Mouse (Mus musculus): ENCODE data around the gene Pigr.

Pigr gene

GRCm38 (mm10) chr1:130826448-130826847 is at the start of gene Pigr:
Gene Pigr, plus strand, starts transcription at chr1:130826684.
- no peak for DNase-seq (ENCODE audit: low spot score)

- no peak for DNase-seq (ENCODE audit: low spot score)
Measured at GRCm38 (mm10) chr1:130779867-130780266, 46.6 kb upstream of the Pigr start.

DNA sequence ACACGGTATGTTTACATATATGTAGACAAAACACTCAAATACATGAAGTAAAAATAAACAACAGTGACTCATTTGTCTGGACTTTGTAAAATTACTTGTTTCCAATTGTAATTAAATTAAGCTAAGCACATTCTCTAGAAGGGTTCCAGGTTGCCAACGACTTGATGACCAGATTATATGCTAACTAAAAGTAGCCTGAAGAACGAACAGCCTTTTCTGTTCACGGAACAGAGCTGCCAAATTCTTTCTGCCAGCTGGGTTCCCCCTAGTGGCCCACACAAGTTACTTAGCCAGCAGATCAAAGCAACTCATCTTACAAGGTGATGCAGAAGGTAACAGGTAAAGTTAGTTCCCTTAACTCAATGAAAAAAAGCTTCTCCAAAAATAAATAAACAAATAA is 42.4 kb upstream of the Pigr start:
- peak; percentile 23 for DNase-seq (ENCODE audit: low spot score)

DNA sequence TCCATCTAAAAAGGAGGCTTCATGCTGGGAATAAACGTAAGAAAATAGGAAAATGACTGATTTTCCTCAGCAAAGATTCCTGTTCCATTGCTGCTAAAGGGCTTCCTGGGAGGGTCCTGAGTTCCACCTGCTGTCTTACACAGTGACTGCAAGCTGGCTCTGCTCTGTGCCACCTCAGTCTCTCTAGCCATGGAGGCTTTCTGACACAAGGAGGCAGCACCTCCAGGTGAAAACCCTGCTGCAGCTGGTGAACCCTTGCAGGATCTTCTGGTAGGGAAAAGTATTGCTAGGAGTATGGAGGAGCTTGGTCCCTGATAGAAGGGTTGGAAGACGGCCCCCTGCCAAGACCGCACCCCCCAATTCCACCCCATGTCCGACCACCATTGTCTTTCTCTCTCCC is 39.5 kb upstream of the Pigr start:
- no peak for DNase-seq (ENCODE audit: low spot score)

DNA sequence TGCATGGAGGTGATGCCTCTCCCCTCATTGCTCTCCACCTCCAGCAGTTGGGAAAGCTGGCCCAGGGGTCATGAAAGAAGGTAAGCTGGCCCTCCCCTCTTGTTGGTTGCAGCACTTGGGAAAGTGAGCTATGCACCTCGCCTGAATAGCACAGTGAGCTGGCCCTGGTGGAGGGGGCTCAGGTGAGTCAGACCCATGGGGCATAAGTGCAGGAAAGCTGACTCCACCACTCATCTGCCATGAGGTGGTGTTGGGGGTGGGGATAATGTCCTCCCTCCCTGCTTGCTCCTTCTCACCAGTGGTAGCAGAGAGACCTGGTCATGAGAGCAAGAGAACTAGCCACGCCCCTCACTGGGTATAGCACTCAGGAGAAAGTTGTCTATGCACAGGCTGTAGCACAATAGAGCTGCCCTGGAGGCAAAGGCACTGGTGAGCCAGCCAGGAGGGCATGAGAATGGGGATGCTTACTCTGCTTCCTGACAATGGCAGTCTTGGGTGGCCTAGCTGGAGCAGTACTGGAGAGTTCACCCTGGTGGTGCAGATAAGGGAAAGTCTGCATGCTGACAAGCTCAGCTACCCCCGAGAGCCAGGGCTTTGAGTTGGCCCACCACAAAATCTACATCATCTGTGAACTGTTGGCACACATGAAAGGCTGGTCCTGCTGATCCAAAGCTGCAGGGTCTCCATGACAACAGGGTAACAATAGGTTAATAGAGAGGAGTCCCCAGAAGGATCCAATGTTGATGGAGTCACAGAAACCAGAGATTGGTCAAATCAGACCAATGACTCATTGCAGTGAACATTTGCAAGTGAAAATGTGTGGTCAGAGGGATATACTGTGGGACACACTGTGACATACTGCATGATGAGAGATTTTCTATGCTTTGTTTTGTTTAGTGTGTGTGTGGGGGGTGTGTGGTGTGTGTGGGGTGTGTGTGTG is 36.7 kb upstream of the Pigr start:
- DNase-seq (ENCODE audit: low spot score): no peak

DNA sequence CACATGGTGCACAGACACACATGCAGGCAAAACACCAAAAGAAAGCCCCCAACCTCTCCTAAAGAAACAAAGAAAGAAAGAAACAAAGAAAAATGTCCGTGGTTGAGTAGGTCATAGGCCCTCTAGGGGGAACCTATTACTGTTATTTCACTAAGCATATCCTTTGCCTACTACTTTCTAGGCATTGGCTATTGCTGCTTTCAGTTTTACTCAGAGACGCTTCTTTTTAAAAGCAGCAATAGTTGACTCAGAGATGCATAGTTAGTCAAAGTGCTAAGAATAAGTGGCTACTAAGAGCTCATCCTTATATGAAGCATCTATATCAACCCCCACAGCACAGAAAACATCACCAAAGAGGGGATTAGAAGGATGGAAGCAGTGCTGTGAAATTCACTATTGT is 31.2 kb upstream of the Pigr start:
- no peak for DNase-seq (ENCODE audit: low spot score)

DNA sequence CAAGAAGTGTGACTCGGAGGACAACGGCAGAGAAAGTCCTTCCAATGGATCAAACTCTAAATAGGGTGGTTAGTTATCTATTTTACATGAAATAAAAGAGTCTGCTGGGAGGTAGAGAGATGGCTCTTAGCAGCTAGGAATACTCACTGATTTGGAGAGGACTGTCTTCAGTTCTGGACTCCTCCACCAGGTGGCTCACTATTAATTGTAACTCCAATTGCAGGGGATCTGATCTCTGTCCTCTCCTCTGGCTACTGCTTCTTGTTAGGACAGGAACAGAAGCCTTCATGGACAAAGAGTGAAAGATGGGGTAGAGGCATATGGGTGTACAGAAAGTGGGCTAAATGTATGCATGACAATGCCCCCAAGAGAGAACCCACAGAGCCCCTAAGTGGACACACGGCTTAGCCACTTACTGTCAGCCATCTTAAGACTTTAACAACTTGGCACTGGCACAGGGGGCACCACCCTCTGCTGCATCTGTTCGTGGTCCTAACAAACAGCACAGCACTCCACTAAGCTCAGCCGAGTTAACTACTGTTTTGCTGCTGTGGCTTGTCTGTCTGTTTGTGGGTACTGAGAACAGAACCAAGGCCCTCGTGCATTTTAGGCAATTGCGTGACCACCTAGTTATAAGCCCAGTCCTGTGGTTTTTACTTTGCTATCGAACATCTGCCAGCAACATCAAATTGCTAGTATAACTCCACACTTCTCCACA is 29.4 kb upstream of the Pigr start:
- DNase-seq (ENCODE audit: low spot score): peak; percentile 60

DNA sequence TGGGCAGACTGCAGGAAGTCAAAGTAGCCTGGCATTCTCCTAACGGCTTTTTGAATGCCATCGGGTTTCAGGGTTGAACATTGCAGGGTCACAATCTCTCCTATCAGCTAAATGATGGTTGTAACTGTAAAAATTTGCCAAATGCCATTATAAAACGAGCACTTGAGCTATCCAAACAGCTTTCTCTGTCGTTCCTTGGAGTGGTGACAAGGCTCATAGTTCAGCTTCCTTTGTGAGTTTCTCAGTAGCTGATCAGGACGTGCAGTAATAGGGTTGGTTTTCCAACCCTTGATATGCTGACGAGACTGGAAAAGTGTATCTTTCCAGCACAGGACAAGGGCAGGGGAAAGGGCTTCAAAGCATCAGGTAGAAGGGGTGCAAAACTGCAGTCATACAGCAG is 28.4 kb upstream of the Pigr start:
- no peak for DNase-seq (ENCODE audit: low spot score)

DNA sequence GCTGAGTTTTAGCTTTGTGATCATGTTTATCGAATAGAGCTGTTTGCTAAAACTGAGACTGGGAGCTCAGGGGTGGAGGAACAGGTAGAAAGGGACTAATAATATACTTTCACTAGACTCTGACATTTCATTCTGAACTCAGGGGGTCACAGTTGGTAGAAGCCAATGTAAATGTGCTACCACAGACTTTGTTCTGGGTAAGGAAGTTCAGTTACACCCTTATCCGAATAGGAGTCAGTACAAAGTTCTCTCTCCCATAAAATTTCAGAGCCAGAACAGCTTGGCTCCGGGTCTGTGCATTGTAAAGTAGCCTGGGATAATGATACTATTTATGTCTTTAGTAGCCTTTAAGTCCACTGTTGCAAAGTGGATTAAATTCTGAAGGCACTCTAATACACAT is 27.9 kb upstream of the Pigr start:
- no peak for DNase-seq (ENCODE audit: low spot score)

- DNase-seq (ENCODE audit: low spot score): no peak
Measured at GRCm38 (mm10) chr1:130799399-130799798, 27.1 kb upstream of the Pigr start.

DNA sequence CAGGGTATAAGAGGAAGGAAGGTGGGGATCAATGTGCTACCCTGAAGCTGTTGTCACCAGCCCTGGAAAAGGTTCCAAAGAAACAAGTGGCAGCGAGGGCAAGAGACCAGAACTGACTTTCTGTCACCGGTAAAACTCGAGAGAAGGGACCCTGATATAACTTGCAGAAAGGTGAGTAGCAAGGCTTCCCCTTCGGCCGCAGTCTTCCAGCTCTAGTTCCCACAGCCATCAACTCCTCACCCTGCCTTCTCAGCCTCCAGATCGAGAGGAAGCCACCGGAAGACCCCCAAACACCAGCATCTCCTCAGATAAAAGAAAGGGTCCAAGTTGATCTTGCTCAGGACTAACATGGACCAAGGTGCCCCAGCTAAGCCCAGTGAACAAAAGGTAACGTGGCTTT is 25.9 kb upstream of the Pigr start, which contains the start of gene Fcamr:
Gene Fcamr, plus strand, starts transcription at position 301 of the 400 bp plus-strand sequence.
- no peak for DNase-seq (ENCODE audit: low spot score)

GRCm38 (mm10) chr1:130801511-130801910 is 25.0 kb upstream of the Pigr start:
- DNase-seq (ENCODE audit: low spot score): no peak

GRCm38 (mm10) chr1:130802976-130803375 is 23.5 kb upstream of the Pigr start:
- no peak for DNase-seq (ENCODE audit: low spot score)

- no peak for DNase-seq (ENCODE audit: low spot score)
Measured at GRCm38 (mm10) chr1:130804279-130804678, 22.2 kb upstream of the Pigr start.

GRCm38 (mm10) chr1:130810906-130811305 is 15.6 kb upstream of the Pigr start:
- no peak for DNase-seq (ENCODE audit: low spot score)

DNA sequence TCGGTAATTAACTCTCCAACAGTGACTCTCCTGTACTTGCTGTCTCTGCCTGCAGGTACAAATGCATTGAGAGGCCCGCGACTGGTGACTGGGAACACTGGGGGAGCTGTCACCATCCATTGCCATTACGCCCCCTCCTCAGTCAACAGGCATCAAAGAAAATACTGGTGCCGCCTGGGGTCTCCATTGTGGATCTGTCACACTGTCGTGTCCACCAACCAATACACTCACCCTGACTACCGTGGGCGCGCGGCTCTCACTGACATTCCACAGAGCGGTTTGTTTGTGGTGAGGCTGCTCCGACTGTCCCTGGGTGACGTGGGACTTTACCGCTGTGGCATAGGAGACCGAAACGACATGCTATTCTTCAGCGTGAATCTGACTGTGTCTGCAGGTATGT is 15.2 kb upstream of the Pigr start:
- no peak for DNase-seq (ENCODE audit: low spot score)

DNA sequence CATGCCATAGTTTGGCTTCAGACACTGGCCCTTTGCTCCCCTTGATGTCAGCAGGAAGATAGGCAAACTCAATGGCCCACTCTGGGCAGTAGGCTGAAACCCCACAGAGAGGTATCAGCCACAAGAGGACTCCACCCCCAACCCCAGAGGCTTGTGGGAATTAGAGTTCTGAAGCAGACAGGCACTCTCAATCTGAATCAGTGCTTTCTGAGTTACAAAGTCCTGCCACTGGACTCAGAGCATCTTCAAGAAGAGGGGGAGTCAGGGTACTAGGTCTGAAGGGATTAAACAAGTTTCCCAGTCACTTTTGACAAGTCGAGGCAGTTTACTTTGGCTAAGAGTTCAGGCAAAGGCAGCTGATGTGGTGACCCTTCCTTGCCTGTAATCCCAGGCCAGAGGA is 6.7 kb upstream of the Pigr start:
- DNase-seq (ENCODE audit: low spot score): no peak

- DNase-seq (ENCODE audit: low spot score): no peak
Measured at GRCm38 (mm10) chr1:130820316-130821148, 6.0 kb upstream of the Pigr start.

DNA sequence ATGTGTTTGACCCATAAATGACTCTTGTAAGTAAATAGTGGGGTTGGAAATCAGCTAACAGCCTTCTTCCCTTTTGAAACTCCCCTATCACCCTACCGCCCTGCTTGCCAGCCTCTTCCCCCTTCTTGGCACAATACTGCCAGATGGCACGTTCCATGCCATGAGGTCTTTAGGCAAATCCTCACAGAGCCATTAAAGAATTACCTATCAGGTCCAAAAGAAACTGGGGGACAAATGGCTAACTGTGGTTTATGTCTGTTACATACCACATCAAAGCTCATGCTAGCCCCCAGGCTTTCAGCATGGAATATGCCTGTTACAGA is 5.4 kb upstream of the Pigr start:
- DNase-seq (ENCODE audit: low spot score): no peak

DNA sequence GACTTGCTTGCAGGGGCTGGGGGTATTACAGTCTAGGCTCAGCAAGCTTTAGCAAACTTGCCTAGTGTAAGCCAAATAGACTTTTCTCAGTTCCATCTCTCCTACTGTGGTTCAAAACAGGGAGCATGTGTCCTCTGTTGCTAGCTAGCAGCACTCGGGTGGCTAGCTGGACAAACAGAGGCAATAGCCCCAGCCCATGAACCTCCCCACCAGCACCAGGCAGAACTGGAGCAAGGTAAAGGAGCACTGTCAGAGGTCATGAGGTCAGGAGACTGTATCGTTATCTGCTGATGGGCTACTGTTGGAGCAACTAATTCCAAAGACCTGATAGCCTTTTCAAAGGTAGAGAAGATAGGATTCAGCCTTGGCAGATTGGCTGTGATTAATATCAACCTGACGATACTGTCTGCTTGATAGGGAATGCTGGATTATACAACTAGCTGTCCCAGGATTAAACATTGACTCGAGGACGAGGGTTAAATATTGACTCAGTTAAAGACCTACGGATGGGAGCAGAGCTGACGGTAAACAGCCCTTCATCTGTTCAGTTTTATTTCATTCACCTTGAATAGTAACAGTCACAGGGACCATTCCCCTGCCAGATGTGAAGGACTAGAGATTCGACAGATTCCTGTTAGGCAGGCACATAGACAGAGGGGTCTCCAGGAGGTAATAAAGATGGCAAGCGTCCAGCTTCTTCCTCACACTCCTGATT is 4.4 kb upstream of the Pigr start:
- DNase-seq (ENCODE audit: low spot score): no peak

DNA sequence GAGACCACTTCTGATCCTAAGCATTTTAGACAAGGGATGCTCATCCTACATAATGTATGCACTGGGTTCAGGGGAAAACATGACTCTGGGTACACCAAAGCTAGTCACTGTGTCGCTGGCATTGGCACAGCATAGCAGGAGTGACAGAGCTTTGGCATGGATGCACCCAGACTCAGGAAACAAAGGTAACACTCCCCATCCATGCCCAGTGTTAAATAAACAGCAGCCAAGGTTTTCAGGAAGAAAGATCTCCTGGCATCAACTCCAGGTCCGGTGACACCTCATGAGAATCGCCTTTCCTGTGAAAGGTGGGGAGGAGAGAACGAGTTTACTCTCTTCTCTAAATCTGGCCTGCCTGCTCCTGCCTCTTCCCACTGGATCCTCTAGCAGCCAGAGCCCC is 2.2 kb downstream of the Pigr start:
- no peak for DNase-seq (ENCODE audit: low spot score)

All from layer of hippocampus, adult 11-12 months (tissue).